Mouse (Mus musculus) brain, embryonic 14.5 days (tissue): Measurements from ENCODE around the gene Tmem184b.

Experiments
- CTCF ChIP-seq: fragments of 200-500 bp; IDR thresholded peaks from 2 replicates; pipeline ENCODE4 v1.5.1; 2012; ENCODE audit warnings: inconsistent platforms, mild to moderate bottlenecking, moderate library complexity, borderline replicate concordance; ENCODE audit not compliant: insufficient read depth, insufficient read length; ENCODE audit errors: extremely low read depth
- POLR2A ChIP-seq: fragments of 200-500 bp; IDR thresholded peaks from 2 replicates; pipeline ENCODE4 v1.6.1; 2012; ENCODE audit warnings: mild to moderate bottlenecking, inconsistent platforms, borderline replicate concordance; ENCODE audit not compliant: poor library complexity, insufficient read depth, insufficient read length, severe bottlenecking; ENCODE audit errors: extremely low read depth

DNA sequence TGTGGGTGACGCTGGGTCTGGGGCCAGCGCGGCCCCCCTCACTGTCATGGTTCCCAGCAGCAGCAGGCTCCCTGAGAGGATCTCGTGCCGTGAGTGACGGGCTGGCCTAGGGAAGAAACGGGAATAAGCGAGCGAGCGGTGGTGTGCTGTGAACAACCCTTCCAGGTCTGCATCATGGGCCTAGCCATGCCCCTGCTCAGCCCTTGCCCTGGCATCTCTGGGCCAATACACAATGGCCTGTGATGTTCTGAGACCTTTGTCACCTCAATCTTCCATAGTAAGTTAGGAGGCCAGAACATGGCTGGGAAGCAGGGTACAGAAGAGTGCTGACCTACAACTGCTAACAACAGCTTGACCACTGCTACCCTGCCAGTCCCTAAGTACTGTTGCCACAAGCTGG is 24.8 kb downstream of the Tmem184b start:
- TF ChIP-seq CTCF (no peak), POLR2A (no peak)
